Mouse (Mus musculus): ENCODE results near the gene Rasgrf2.

- TF ChIP-seq CTCF (IDR thresholded peaks at IDR 0.05; ENCODE audit: low read depth) (no peak), EP300 (IDR thresholded peaks at IDR 0.05; ENCODE audit: low read depth) (no peak)
Measured at GRCm38 (mm10) chr13:91873734-91874329, 257.6 kb downstream of the Rasgrf2 start.

Data from liver, postnatal 0 days (tissue).